Mouse (Mus musculus) embryonic fibroblast, embryonic 13.5 days (primary cell): ENCODE data around the gene Gm47996. TPM values are rescaled to one million over a fixed set of nuclear protein-coding genes. Genes with fewer than 3 reads are reported as not detected.
"Not testable (repeated sequence)": the region's sequence is repeated elsewhere in the genome, so short reads cannot be mapped to it uniquely, and the experiment has no call there.

Source experiments
- H3K27ac ChIP-seq: 2 replicates; pipeline ENCODE4 v1.5.1; 2012; ENCODE audit warnings: low read length, control low read depth, inconsistent platforms; ENCODE audit not compliant: insufficient read depth
- H3K4me1 ChIP-seq: 2 replicates; pipeline ENCODE4 v1.6.1; 2011; ENCODE audit warnings: low read length; ENCODE audit not compliant: control insufficient read depth, insufficient read depth
- H3K4me3 ChIP-seq: 2 replicates; pipeline ENCODE4 v1.5.1; 2011; ENCODE audit warnings: mild to moderate bottlenecking, control low read depth, low read length; ENCODE audit not compliant: insufficient read depth
- CTCF ChIP-seq: IDR thresholded peaks from 2 replicates; pipeline ENCODE4 v1.5.1; 2011; ENCODE audit warnings: mild to moderate bottlenecking, control low read depth, low read length, moderate library complexity, borderline replicate concordance; ENCODE audit not compliant: insufficient read depth
- POLR2A ChIP-seq: IDR thresholded peaks from 2 replicates; pipeline ENCODE4 v1.6.1; 2011; ENCODE audit warnings: low read depth, mild to moderate bottlenecking, control low read depth, low read length, moderate library complexity
- polyA plus RNA-seq: library from polyadenylated mRNA; stranded (reverse); fragments of >200 nt; gene quantifications from 2 replicates; pipeline ENCODE4 v1.2.4, GENCODE M21; 2011; ENCODE audit warnings: low read depth; ENCODE audit not compliant: missing spikeins, insufficient read length

Gene Gm47996
- not detected in 2 replicates for polyA plus RNA-seq

DNA sequence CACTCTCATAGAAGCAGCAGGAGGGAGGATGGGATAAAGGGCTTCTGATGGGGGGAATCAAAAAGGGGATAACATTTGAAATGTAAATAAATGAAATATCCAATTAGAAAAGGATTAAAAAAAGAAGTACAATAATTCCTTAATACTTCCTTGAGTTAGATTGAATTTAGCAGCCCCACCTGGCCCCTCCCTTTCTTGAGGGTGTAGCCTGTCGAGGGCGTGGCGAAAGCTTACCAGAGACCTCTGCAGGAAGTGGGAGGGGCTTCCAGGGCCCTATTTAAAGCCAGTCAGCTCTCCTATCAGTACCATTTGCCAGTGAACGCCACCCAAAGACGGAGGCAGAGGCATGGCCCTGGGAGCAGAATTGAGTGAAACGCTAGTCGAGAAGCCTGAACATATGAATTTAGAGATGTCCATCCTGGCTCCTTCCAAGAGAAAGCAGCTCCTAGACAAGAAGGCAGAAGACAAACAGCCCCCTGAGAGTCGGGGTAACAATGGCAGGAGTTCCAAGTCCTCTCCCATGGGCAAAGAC, at the start of gene Gm47996:
Gene Gm47996, plus strand, starts transcription at position 308 of the 532 bp plus-strand sequence.
- H3K27ac ChIP-seq, H3K4me3 ChIP-seq, H3K4me1 ChIP-seq: not testable (repeated sequence)

GRCm38 (mm10) chr1:151166031-151166430, 43.9 kb upstream of the Gm47996 start:
- Histone ChIP-seq H3K4me3 (no peak overlapping the region), H3K4me1 (peaks cover 5% of the 10 kb centered on the region; the same call in 1 of the 2 replicates), H3K27ac (no peak overlapping the region)

GRCm38 (mm10) chr1:151167297-151168047, 42.5 kb upstream of the Gm47996 start:
- Histone ChIP-seq H3K4me1 (peaks cover 12% of the 10 kb centered on the region), H3K4me3 (no peak overlapping the region), H3K27ac (no peak overlapping the region)
- TF ChIP-seq POLR2A (no peak), CTCF (no peak)

More at GRCm38 (mm10) chr1:151166031-151166430, 43.9 kb upstream of the Gm47996 start:
- no peak for TF ChIP-seq CTCF
- TF ChIP-seq POLR2A = no peak

GRCm38 (mm10) chr1:151168637-151169036, 41.3 kb upstream of the Gm47996 start:
- Histone ChIP-seq H3K4me1 (peaks cover 12% of the 10 kb centered on the region), H3K4me3 (no peak overlapping the region), H3K27ac (no peak overlapping the region)
- TF ChIP-seq CTCF = no peak
- TF ChIP-seq POLR2A = no peak

DNA sequence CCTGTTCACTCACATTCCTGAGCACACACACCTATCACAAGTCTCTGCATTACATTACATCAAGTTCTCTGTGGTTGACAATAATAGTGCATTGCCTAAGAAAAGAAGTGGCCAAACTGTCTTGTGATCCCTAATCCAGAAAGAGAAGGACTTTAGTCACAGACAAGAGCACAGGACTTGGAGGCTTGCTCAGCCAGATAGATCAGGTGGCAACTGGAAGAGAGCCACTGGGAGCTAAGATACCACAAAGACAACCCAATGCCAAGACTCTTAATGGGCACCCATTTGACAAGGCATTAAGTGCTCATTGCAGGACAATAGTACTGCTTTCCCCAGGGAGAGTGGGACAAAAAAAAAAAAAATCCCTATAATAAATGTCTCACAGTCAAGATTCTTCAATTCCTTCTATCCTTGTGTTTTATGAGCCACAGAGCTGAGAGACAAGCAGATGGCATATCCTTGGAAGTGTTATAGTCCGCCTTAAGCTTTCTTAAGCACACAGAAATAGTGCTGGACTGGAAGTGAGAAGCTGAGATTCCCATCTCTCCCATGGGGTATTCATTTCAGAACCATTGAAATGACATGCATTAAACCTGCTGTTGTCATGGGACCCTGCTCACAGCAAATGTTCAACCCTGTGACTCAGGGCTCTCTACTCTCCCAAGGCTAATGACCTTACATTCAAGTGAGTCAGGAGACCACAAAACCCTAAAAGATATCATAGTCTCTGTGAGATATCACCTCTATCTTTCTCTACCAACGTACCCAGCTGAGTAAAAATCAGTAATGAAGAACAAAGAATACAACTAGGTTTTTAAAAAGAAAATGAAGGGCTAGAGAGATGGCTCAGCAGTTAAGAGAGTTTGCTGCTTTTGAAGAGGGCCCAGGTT, 38.1 kb upstream of the Gm47996 start:
- Histone ChIP-seq H3K27ac (no peak overlapping the region), H3K4me1 (peaks cover 12% of the 10 kb centered on the region), H3K4me3 (no peak overlapping the region)
- no peak for TF ChIP-seq CTCF
- no peak for TF ChIP-seq POLR2A

DNA sequence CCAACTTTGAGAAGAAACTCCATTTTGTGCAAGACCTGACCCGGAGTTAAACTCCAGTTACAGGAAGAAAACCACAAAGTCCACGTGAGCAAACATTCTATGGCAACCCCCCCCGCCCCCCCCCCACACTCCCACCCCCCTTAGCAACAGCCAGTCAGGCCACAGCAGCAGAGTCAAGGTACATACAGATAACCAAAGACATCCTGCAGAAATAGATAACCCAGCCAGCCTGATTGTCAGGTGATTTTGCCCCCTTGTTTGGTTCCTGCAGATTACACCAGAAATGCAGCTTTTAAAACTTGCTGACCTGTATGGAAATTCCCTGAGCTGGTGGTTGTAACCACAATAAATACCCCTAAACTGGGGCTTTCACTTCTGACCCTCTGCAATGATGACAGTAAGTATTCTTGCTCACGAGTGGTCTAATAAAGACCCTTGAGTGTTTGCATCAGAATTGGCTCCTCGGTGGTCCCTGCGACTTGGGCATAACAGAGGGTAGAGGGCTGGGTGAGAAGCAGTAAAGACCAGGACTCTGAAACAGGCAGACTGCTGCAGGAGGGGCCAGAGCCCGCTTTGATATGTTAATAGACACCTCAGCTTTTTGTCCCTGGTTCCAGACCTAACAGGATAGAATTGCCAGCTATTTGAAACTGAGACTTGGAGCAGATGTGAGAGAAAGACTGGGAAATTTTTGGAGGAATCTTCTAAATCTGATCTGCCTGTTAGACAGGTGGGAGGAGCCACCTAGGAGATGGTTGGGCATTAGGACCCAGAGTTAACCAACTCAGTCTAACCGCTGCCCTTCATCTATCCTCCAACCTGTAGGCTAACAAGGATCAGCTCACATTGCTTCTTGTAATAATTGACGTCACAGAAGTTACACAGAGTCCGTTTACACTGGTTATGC, 32.6 kb upstream of the Gm47996 start:
- Histone ChIP-seq H3K27ac (no peak overlapping the region), H3K4me3 (no peak overlapping the region), H3K4me1 (no peaks in the 10 kb centered on the region)
- TF ChIP-seq CTCF = no peak
- TF ChIP-seq POLR2A = no peak

DNA sequence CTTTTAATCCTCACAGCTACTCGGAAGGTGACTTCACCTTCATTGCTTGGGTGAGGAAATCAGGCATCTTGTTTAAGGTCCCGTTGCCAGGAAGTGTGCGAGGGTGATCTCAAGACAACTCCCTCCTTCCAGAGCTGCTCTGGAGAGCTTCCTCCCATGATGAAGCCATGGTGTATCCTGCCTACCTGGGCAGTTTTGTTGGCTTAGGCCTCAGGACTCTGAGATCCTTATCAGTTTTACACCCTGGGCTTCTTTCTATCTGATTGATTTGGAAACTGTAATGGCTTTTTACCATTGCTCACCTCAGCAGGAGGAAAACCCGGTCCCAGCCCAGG, 32.0 kb upstream of the Gm47996 start:
- H3K4me3 ChIP-seq = no peak overlapping the region
- no peak overlapping the region for H3K27ac ChIP-seq
- TF ChIP-seq POLR2A (no peak), CTCF (no peak)
- H3K4me1 ChIP-seq = no peaks in the 10 kb centered on the region

- Histone ChIP-seq H3K4me1 (no peaks in the 10 kb centered on the region), H3K27ac (no peak overlapping the region), H3K4me3 (no peak overlapping the region)
- TF ChIP-seq POLR2A (no peak), CTCF (no peak)
These were observed 31.3 kb upstream of the Gm47996 start for GRCm38 (mm10) chr1:151178505-151179083.

GRCm38 (mm10) chr1:151180167-151180566, 29.8 kb upstream of the Gm47996 start:
- H3K4me3 ChIP-seq = no peak overlapping the region
- no peak for TF ChIP-seq POLR2A
- no peak for TF ChIP-seq CTCF
- no peaks in the 10 kb centered on the region for H3K4me1 ChIP-seq
- H3K27ac ChIP-seq = no peak overlapping the region

GRCm38 (mm10) chr1:151182266-151182665, 27.7 kb upstream of the Gm47996 start, which contains the start of gene Gm47985:
Gm47985 (plus strand) TSS chr1:151182537.
- H3K4me3 ChIP-seq, H3K4me1 ChIP-seq, H3K27ac ChIP-seq: not testable (repeated sequence)

DNA sequence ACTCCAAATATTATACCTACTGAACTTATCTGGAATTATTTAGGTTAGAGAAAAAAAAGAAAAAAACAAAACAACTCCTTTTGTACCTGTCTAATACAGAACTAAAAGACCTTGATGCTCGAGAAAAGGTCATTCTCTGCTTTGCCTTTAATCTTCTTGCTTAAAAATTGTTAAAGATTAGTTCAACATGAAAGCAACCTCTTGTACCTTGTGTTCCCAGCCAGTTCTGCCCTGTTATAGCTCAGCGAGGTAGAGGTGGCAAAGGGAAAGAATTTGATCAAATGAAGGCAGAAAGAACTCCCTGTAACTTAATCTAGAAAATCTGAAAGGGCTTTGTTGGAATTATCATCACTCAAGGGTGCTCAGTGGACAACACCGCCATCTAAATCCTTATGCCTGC, 23.7 kb upstream of the Gm47996 start:
- not testable (repeated sequence) for H3K4me3 ChIP-seq, H3K4me1 ChIP-seq, H3K27ac ChIP-seq

DNA sequence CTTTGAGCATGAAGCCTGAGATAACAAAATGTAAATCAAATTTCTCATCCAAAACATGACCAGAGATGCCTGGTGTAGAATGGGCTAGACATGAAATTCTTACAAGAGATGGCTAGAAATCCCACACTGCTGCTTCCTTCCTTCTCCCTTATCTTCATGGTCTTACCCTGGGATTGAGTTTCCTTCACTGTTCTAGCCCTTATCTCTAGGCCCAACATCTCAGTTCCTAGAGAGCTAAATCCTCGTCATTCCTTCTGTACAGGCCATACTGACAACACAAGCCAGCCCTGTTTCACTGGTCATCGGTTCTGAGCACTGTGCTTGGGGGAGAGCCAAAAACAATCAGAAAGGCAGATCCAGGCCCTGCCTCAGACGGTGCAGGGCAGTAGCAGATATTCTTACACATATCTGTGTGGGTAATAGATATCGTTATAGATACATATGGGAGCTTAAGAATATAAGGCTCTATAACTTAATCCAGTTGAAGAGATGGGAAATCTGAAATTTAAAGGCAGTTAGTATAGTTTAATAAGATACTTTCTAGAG, 23.0 kb upstream of the Gm47996 start:
- H3K27ac ChIP-seq, H3K4me3 ChIP-seq, H3K4me1 ChIP-seq: not testable (repeated sequence)
